Mouse (Mus musculus) ES-Bruce4 (cell line): ENCODE data around the gene Sh2d3c. TPM values are rescaled to one million over a fixed set of nuclear protein-coding genes. Genes with fewer than 3 reads are reported as not detected.

ENCODE experiments used
- H3K27ac ChIP-seq: 2 replicates; pipeline ENCODE4 v1.5.1; 2012; ENCODE audit warnings: low read length, inconsistent platforms; ENCODE audit not compliant: insufficient read depth
- H3K27me3 ChIP-seq: 2 replicates; pipeline ENCODE4 v1.6.1; 2012; ENCODE audit warnings: mild to moderate bottlenecking, low read length, inconsistent platforms; ENCODE audit not compliant: control insufficient read depth, poor library complexity, insufficient read depth, severe bottlenecking
- H3K36me3 ChIP-seq: 2 replicates; pipeline ENCODE4 v1.6.1; 2012; ENCODE audit warnings: inconsistent platforms, mild to moderate bottlenecking, low read length, moderate library complexity; ENCODE audit not compliant: control insufficient read depth, poor library complexity, insufficient read depth, severe bottlenecking
- H3K4me1 ChIP-seq: one replicate; pipeline ENCODE4 v1.8.1; 2011; ENCODE audit warnings: low read length; ENCODE audit not compliant: control insufficient read depth, insufficient read depth
- H3K4me3 ChIP-seq: 2 replicates; pipeline ENCODE4 v1.5.1; 2011; ENCODE audit warnings: low read depth, mild to moderate bottlenecking, low read length
- H3K9ac ChIP-seq: 2 replicates; pipeline ENCODE4 v1.6.1; 2012; ENCODE audit warnings: low read depth, mild to moderate bottlenecking, inconsistent platforms; ENCODE audit not compliant: poor library complexity, severe bottlenecking
- H3K9me3 ChIP-seq: replicated peaks from 2 replicates; pipeline ENCODE4 v1.6.1; 2012; ENCODE audit warnings: mild to moderate bottlenecking, low read length, inconsistent platforms; ENCODE audit not compliant: control insufficient read depth, poor library complexity, insufficient read depth, severe bottlenecking
- CTCF ChIP-seq: IDR thresholded peaks from one replicate; pipeline ENCODE4 v1.8.1; 2011; ENCODE audit warnings: low read depth, low read length
- EP300 ChIP-seq: IDR thresholded peaks from 2 replicates; pipeline ENCODE4 v1.6.1; 2011; ENCODE audit warnings: low read depth, low read length; ENCODE audit not compliant: insufficient read depth
- POLR2A ChIP-seq: IDR thresholded peaks from one replicate; pipeline ENCODE4 v1.8.1; 2011; ENCODE audit warnings: low read length; ENCODE audit not compliant: insufficient read depth
- polyA plus RNA-seq: library from polyadenylated mRNA; stranded (reverse); fragments of >200 nt; gene quantifications from 2 replicates; pipeline ENCODE4 v1.2.4, GENCODE M21; 2011; ENCODE audit warnings: low read depth; ENCODE audit not compliant: missing spikeins, insufficient read depth, insufficient read length

The Sh2d3c gene
- polyA plus RNA-seq, 1 experiment: 9.0 TPM

DNA sequence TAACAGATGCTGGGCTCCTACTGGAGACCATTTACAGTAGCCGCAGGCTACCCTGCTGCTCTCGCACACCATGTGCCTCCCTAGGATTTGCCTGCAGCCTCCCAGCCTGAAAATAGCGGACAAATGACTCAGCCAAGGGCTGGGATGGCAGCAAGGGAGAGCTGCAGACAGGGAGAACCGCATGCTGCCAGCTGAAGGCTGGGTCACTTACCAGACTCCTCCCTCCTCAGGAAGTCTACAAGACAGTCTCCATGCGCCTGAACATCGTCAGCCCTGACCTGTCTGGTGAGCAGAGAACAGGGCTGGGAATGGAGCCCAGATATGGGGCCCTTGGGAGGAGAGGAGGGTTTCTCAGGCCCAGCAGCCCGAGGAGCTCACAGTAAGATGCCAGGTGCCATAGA is 40.8 kb upstream of the Sh2d3c start:
- peaks cover 1% of the 10 kb centered on the region for H3K4me1 ChIP-seq
- H3K27ac ChIP-seq: no peak overlapping the region
- no peaks in the 10 kb centered on the region for H3K9me3 ChIP-seq
- no peak overlapping the region for H3K4me3 ChIP-seq
- H3K9ac ChIP-seq: no peak overlapping the region
- no peak for TF ChIP-seq CTCF
- no peak for TF ChIP-seq POLR2A
- H3K36me3 ChIP-seq: peaks cover 19% of the 10 kb centered on the region
- no peaks in the 10 kb centered on the region for H3K27me3 ChIP-seq

DNA sequence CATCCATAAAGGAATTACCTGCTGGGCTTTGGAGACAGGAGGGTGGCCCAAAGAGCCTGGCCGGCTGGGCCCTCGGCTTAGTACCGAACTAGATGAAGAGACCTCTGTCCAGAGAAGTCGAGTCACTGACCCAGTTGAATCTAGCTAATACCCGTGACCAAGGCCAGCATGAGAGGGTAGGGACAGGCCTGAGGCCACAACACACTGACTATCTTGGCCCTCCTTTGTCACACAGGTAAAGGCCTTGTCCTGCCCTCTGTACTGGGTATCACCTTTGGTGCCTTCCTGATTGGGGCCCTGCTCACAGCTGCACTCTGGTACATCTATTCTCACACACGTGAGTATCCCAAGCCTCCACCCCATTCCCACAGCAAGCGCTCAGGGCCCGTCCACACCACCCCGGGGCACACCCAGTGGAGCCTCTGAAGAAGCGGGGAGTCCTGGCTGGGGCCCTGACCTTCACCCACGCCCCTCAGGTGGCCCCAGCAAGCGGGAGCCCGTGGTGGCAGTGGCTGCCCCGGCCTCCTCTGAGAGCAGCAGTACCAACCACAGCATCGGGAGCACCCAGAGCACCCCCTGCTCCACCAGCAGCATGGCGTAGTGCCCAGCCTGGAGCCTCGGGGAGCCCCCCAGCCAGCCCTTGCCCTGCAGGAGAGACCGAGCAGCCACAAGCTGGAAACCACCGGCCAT is 39.7 kb upstream of the Sh2d3c start:
- TF ChIP-seq EP300: no peak
- no peak for TF ChIP-seq CTCF
- TF ChIP-seq POLR2A: no peak
- Histone ChIP-seq H3K4me1 (peaks cover 1% of the 10 kb centered on the region), H3K9ac (peak overlapping the region; percentile 17; the same call in 1 of the 2 replicates), H3K9me3 (no peaks in the 10 kb centered on the region), H3K27me3 (no peaks in the 10 kb centered on the region), H3K4me3 (no peak overlapping the region), H3K36me3 (peaks cover 30% of the 10 kb centered on the region), H3K27ac (peak overlapping the region; percentile 7; the same call in 1 of the 2 replicates)

DNA sequence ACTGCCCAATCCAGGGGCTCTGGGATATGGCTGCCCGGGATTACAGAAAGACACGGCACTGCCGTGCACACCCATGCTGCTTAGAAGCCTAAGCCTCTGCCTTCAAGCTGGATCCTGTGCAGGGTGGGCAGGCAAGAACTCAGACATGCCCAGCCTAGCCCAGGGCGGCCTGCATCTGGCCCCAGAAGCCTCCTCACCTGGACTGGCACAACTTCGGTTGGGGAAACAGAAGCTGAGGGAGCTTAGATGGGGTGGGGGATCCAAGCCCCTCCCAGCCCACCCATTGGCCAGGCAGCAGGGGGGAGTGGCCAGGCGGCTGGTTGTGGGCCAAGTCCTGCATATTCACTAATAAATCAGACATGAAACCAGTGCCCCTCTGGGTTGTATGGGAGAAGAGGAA is 39.1 kb upstream of the Sh2d3c start:
- Histone ChIP-seq H3K4me1 (peaks cover 1% of the 10 kb centered on the region), H3K9me3 (no peaks in the 10 kb centered on the region), H3K9ac (peak overlapping the region; percentile 17; the same call in 1 of the 2 replicates), H3K36me3 (peaks cover 31% of the 10 kb centered on the region), H3K27ac (peak overlapping the region; percentile 7; the same call in 1 of the 2 replicates), H3K4me3 (no peak overlapping the region), H3K27me3 (no peaks in the 10 kb centered on the region)
- no peak for TF ChIP-seq POLR2A
- no peak for TF ChIP-seq EP300
- TF ChIP-seq CTCF: no peak

GRCm38 (mm10) chr2:32682721-32683417 is 38.0 kb upstream of the Sh2d3c start:
- Histone ChIP-seq H3K9ac (no peak overlapping the region), H3K4me1 (peaks cover 1% of the 10 kb centered on the region), H3K9me3 (no peaks in the 10 kb centered on the region), H3K36me3 (peaks cover 38% of the 10 kb centered on the region), H3K27ac (peak overlapping the region; percentile 12; the same call in 1 of the 2 replicates), H3K27me3 (no peaks in the 10 kb centered on the region), H3K4me3 (no peak overlapping the region)
- TF ChIP-seq CTCF (no peak), POLR2A (no peak), EP300 (no peak)

GRCm38 (mm10) chr2:32683701-32684100 is 37.2 kb upstream of the Sh2d3c start:
- peaks cover 37% of the 10 kb centered on the region for H3K36me3 ChIP-seq

More at GRCm38 (mm10) chr2:32683701-32684100, 37.2 kb upstream of the Sh2d3c start:
- H3K4me1 ChIP-seq: peaks cover 1% of the 10 kb centered on the region
- no peaks in the 10 kb centered on the region for H3K27me3 ChIP-seq
- TF ChIP-seq EP300 (no peak), POLR2A (no peak), CTCF (no peak)
- no peak overlapping the region for H3K4me3 ChIP-seq
- no peak overlapping the region for H3K9ac ChIP-seq
- no peak overlapping the region for H3K27ac ChIP-seq
- no peaks in the 10 kb centered on the region for H3K9me3 ChIP-seq
